Mouse (Mus musculus) T-helper 17 cell (primary cell): ENCODE results near the gene Gm21698.
"Not testable (repeated sequence)": the region's sequence is repeated elsewhere in the genome, so short reads cannot be mapped to it uniquely, and the experiment has no call there.

ENCODE experiments used
- in situ Hi-C, 2 experiments: fragments of 300-600 bp; cut with MboI, MseI; formaldehyde crosslinking; loops; 1 replicate in 1 of 2; 2 replicates in 1 of 2; pipeline ENCODE4 v1.15.1; 2025; ENCODE audit warnings: high pct_unique_total_duplicates in 2 of 2

Gene Gm21698

DNA sequence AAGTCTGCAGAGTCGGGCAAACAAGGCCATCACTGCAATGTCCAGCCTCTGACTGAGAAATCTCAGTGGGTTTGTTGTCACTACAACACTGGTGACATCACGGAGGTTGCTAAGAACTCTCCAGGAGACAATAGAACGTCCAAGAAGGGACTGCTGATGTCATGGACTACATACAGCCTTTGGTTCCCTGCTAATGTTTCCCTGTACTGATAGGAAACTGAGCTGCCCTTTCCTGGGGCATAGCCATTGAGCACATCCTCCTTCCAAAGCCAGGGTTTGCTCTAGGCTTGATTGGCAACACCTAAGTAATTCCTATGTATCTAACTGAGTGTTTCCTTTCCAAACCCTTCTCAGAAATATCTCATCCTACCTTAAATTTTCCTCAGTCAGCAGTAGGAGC lies at the start of gene Gm21698:
Gene Gm21698 (minus strand): TSS at position 101 of the 400 bp plus-strand sequence.
- in situ Hi-C loops = loop anchor here (5.0 kb wide), 1 partner anchor 46 kb away; the partner anchor contains the start of gene Gm21663 (in 2 of the 2)

GRCm38 (mm10) chr5:26022816-26023215 lies 34.4 kb upstream of the Gm21698 start, which contains the start of gene Gm5862:
Gene Gm5862 (minus strand): TSS chr5:26022916.
- in situ Hi-C loops = not testable (repeated sequence)

DNA sequence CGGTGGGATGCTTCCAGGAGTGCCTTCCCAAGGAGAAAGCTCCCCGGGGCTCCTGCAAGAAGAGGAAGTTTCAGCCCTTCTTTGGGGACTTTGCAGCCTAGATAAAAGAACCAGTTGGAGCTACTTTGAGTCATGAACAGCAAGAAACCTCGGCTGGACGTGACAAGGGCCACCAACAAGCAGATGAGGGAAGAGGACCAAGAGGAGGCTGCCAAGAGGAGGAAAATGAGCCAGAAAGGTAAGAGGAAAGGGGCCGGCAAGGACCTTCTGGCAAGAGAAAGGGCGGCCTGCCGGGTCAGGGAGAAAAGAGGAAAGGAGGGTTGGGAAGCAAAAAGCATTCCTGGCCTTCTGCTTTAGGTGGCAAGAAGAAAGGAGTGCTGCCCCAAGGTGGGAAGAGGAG lies 19.2 kb upstream of the Gm21698 start:
- in situ Hi-C loops = loop anchor here (5.0 kb wide), 1 partner anchor 50 kb away; no protein-coding TSS in a partner anchor

GRCm38 (mm10) chr5:26006937-26007695 lies 18.7 kb upstream of the Gm21698 start:
- in situ Hi-C loops = loop anchor here (5.0 kb wide), 1 partner anchor 50 kb away; no protein-coding TSS in a partner anchor

DNA sequence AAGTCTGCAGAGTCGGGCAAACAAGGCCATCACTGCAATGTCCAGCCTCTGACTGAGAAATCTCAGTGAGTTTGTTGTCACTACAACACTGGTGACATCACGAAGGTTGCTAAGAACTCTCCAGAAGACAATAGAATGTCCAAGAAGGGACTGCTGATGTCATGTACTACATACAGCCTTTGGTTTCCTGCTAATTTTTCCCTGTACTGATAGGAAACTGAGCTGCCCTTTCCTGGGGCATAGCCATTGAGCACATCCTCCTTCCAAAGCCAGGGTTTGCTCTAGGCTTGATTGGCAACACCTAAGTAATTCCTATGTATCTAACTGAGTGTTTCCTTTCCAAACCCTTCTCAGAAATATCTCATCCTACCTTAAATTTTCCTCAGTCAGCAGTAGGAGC lies 16.2 kb upstream of the Gm21698 start, which contains the start of gene Gm1979:
Gene Gm1979 (minus strand): TSS at position 101 of the 400 bp plus-strand sequence.
- in situ Hi-C loops = loop anchor here (5.0 kb wide), 3 partner anchors 47 to 1498 kb away; partner anchors contain the start of genes Gm10471 (in 2 of the 2) and Speer4b (in 1 of the 2)

DNA sequence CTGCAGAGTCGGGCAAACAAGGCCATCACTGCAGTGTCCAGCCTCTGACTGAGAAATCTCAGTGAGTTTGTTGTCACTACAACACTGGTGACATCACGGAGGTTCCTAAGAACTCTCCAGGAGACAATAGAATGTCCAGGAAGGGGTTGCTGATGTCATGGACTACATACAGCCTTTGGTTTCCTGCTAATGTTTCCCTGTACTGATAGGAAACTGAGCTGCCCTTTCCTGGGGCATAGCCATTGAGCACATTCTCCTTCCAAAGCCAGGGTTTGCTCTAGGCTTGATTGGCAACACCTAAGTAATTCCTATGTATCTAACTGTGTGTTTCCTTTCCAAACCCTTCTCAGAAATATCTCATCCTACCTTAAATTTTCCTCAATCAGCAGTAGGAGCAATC lies 15.9 kb downstream of the Gm21698 start, which contains the start of gene Gm21680:
Gene Gm21680 (minus strand): TSS at position 101 of the 400 bp plus-strand sequence.
- in situ Hi-C loops = loop anchor here (5.0 to 10.0 kb wide), 2 partner anchors 48 to 50 kb away; no protein-coding TSS in a partner anchor

- in situ Hi-C loops = loop anchor here (5.0 kb wide), 1 partner anchor 50 kb away; no protein-coding TSS in a partner anchor
These were observed 31.4 kb downstream of the Gm21698 start for GRCm38 (mm10) chr5:25957050-25957449.

- in situ Hi-C loops = loop anchor here (5.0 kb wide), 1 partner anchor 51 kb away; no protein-coding TSS in a partner anchor
These were observed 31.8 kb downstream of the Gm21698 start for GRCm38 (mm10) chr5:25956611-25957010.

DNA sequence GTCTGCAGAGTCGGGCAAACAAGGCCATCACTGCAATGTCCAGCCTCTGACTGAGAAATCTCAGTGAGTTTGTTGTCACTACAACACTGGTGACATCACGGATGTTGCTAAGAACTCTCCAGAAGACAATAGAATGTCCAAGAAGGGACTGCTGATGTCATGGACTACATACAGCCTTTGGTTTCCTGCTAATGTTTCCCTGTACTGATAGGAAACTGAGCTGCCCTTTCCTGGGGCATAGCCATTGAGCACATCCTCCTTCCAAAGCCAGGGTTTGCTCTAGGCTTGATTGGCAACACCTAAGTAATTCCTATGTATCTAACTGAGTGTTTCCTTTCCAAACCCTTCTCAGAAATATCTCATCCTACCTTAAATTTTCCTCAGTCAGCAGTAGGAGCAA lies 34.1 kb downstream of the Gm21698 start, which contains the start of gene Gm21671:
Gene Gm21671 (minus strand): TSS at position 101 of the 400 bp plus-strand sequence.
- in situ Hi-C loops = not testable (repeated sequence)

- in situ Hi-C loops = loop anchor here (5.0 kb wide), 2 partner anchors 82 to 87 kb away; no protein-coding TSS in a partner anchor
These were observed 43.1 kb downstream of the Gm21698 start for GRCm38 (mm10) chr5:25945391-25945790.

GRCm38 (mm10) chr5:25942281-25942680 lies 46.2 kb downstream of the Gm21698 start, which contains the start of gene Gm21663:
Gene Gm21663 (minus strand): TSS chr5:25942381.
- in situ Hi-C loops = loop anchor here (5.0 kb wide), 2 partner anchors 45 to 175 kb away; partner anchors contain the start of gene Gm21698 (in 2 of the 2)
